Mouse (Mus musculus) brain, embryonic 14.5 days (tissue): ENCODE measurements at regions not wholly inside any gene's neighbourhood (a gene's known extent, or its start where the extent isn't known, plus 50 kb on each side); places are given as distances from the start of the nearest gene placed in this dataset.

Experiments used
- CTCF ChIP-seq: fragments of 200-500 bp; IDR thresholded peaks from 2 replicates; pipeline ENCODE4 v1.5.1; 2012; ENCODE audit warnings: inconsistent platforms, mild to moderate bottlenecking, moderate library complexity, borderline replicate concordance; ENCODE audit not compliant: insufficient read depth, insufficient read length; ENCODE audit errors: extremely low read depth
- POLR2A ChIP-seq: fragments of 200-500 bp; IDR thresholded peaks from 2 replicates; pipeline ENCODE4 v1.6.1; 2012; ENCODE audit warnings: mild to moderate bottlenecking, inconsistent platforms, borderline replicate concordance; ENCODE audit not compliant: poor library complexity, insufficient read depth, insufficient read length, severe bottlenecking; ENCODE audit errors: extremely low read depth

- TF ChIP-seq POLR2A (no peak), CTCF (no peak)
Observed at GRCm38 (mm10) chr4:131316041-131316440, 371.9 kb downstream of the Matn1 start.
